Mouse (Mus musculus) CD4-positive naive resting alpha-beta T cell, adult 57 days (primary cell): ENCODE data around the gene Cdk7. TPM values are rescaled to one million over a fixed set of nuclear protein-coding genes. Genes with fewer than 3 reads are reported as not detected.

Experiments
- total RNA-seq: library from RNA; stranded (reverse); gene quantifications from one replicate; pipeline ENCODE4 v1.2.4, GENCODE M21; 2023

Gene Cdk7
- 31.3 TPM for total RNA-seq

GRCm38 (mm10) chr13:100730861-100731176, at the start of gene Cdk7:
Gene Cdk7, minus strand, starts transcription at chr13:100730939.

GRCm38 (mm10) chr13:100775252-100776055, 44.7 kb upstream of the Cdk7 start, which contains the start of gene Cenph:
Gene Cenph, minus strand, starts transcription at chr13:100775899.

DNA sequence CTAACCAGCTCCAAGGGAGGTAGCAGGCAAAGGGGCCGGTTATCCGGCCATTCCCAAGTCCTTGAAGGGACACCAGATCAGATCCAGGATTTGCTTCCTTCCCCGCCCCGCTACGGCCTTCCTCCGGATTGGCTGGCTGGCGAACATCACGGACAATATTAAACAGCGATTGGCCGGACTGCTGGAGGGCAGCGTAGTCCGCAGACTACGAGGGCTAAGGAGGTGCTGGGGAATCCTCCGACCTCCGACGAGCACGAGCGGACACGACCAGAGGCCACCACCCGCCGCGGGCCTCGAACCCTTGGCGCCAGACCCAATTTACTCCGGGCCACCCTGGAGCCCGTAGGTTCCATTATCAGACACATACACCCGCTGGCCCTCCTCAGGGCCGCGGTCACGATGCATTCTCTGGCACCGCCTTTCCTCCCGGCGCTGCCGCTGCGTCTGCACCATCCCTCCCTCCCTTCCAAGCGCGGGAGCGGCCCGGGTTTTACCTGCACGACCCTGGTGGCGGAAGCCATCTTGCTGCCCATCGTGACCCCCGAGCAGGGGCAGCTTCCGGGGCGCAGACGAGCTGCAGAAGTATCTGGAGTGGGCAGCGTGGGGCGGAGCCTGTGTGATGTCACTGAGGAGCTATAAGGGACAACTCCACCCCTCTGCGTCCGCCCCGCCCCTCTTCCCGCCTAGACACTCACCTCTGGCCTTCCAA, 13.5 kb upstream of the Cdk7 start, which contains the start of gene Mrps36:
Mrps36 (minus strand) TSS at position 624 of the 709 bp plus-strand sequence.

DNA sequence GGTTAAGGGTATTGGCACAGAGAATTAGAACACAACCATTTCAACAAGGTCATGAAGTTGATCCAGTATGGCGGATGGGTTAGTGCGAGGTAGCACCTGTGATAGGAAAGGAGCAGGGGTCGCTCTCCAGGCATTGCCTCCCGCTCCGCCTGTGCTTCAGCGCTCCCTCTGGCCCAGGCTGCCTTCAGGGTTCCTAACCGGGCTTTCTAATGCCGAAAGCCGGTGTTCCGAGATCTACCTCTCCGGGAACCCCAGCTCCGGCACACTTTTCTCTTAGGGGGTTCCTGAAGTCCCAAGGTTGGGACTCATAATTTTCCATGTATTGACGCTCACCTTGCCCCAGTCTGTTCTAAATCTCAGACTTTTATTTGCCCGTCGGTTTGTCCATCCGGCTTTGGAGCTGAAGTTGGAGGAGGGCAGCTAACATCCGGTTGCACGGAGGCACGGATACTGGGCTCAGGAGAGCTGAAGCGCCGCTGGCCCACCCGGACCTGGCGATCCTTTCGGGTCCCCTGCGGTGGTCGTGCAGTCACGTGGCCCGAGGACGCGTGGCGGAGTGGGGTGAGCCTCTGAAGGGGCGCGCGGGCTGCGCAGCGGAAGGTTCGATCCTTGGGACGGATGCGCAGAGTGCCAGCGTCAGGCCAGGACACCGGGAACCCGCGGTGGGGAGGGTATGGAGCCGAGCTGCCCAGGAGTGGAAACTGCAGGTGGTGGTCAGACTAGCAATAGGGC, 61.3 kb downstream of the Cdk7 start, which contains the start of gene Ccdc125:
Ccdc125 (plus strand) TSS at position 427 of the 732 bp plus-strand sequence.

Other genes starting within 250 kb of the Cdk7 start
- gene Gtf2h2, start 238.4 kb downstream of the Cdk7 start, total RNA-seq = 47.3 TPM
- gene Ocln, start 178.2 kb downstream of the Cdk7 start, total RNA-seq = not detected
- gene Marveld2, start 114.0 kb downstream of the Cdk7 start, total RNA-seq = 4.6 TPM
- gene Ak6, start 80.0 kb downstream of the Cdk7 start, total RNA-seq = 60.8 TPM
- 17.6 TPM for gene Rad17, start 79.9 kb downstream of the Cdk7 start, total RNA-seq
- gene Taf9, start 79.4 kb downstream of the Cdk7 start, total RNA-seq = 8.3 TPM
- gene Ccdc125, start 61.2 kb downstream of the Cdk7 start, total RNA-seq = 13.2 TPM
- 20.4 TPM for gene Mrps36, start 13.7 kb upstream of the Cdk7 start, total RNA-seq
- gene Cenph, start 45.0 kb upstream of the Cdk7 start, total RNA-seq = not detected
- 1.9 TPM for gene Ccnb1, start 55.6 kb upstream of the Cdk7 start, total RNA-seq
- gene Slc30a5, start 102.5 kb upstream of the Cdk7 start, total RNA-seq = 45.0 TPM